Mouse (Mus musculus) midbrain, embryonic 15.5 days (tissue): Measurements from ENCODE around the gene Rgs6. TPM values are rescaled to one million over a fixed set of nuclear protein-coding genes. Genes with fewer than 3 reads are reported as not detected.
A peak's percentile ranks its signal among the peaks of the same experiment; 100 is the strongest.

Source experiments
- ATAC-seq: fragments of 200-750 bp; cut with Nextera tagmentation; replicated peaks from 2 replicates; pipeline ENCODE4 v1.8.0; 2017; ENCODE audit warnings: moderate TSS enrichment
- H3K27ac ChIP-seq: fragments of 300-500 bp; sonication (generic); 2 replicates; pipeline ENCODE4 v1.5.1; 2015; ENCODE audit warnings: mild to moderate bottlenecking, inconsistent platforms
- H3K27me3 ChIP-seq: fragments of 300-500 bp; sonication (generic); replicated peaks from 2 replicates; pipeline ENCODE4 v1.6.1; 2015; ENCODE audit warnings: inconsistent platforms
- H3K36me3 ChIP-seq: fragments of 300-500 bp; sonication (generic); replicated peaks from 2 replicates; pipeline ENCODE4 v1.6.1; 2015; ENCODE audit warnings: inconsistent platforms
- H3K4me1 ChIP-seq: fragments of 300-500 bp; sonication (generic); 2 replicates; pipeline ENCODE4 v1.6.1; 2015; ENCODE audit warnings: inconsistent platforms
- H3K4me2 ChIP-seq: fragments of 300-500 bp; sonication (generic); 2 replicates; pipeline ENCODE4 v1.6.1; 2015; ENCODE audit warnings: inconsistent platforms, mild to moderate bottlenecking, moderate library complexity
- H3K4me3 ChIP-seq: fragments of 300-500 bp; sonication (generic); 2 replicates; pipeline ENCODE4 v1.5.1; 2015; ENCODE audit warnings: mild to moderate bottlenecking, inconsistent platforms
- H3K9ac ChIP-seq: fragments of 300-500 bp; sonication (generic); 2 replicates; pipeline ENCODE4 v1.6.1; 2015; ENCODE audit warnings: mild to moderate bottlenecking, inconsistent platforms
- H3K9me3 ChIP-seq: fragments of 300-500 bp; sonication (generic); 2 replicates; pipeline ENCODE4 v1.6.1; 2016; ENCODE audit warnings: inconsistent platforms
- WGBS: fragments of 180-500 bp; shearing (Covaris S2); methylation state at CpG from one replicate; pipeline ENCODE4 v1.1.7; 2015; ENCODE audit warnings: mixed read lengths; 5-methylcytosine and 5-hydroxymethylcytosine counted together
- polyA plus RNA-seq: library from polyadenylated mRNA; unstranded; fragments of >200 nt; fragmentation: Nextera tagmentation; extraction: Ambion mirVana; gene quantifications from 2 replicates; pipeline ENCODE4 v1.2.1, GENCODE M21; 2015

Gene Rgs6
- polyA plus RNA-seq, 1 experiment from 2014 or later, result 15.5 TPM

- H3K27ac ChIP-seq, result no peak overlapping the region
- peaks cover 27% of the 10 kb centered on the region for H3K4me1 ChIP-seq
- no peaks in the 10 kb centered on the region for H3K36me3 ChIP-seq
- no peak overlapping the region for H3K4me2 ChIP-seq
- no peaks in the 10 kb centered on the region for H3K27me3 ChIP-seq
- 40% methylated on average over 5 of the region's 5 CpGs for WGBS
- H3K9ac ChIP-seq, result no peak overlapping the region
- peak; percentile 57; the same call in 1 of the 2 replicates for ATAC-seq
- H3K4me3 ChIP-seq, result no peak overlapping the region
- no peaks in the 10 kb centered on the region for H3K9me3 ChIP-seq
These were observed 526.4 kb downstream of the Rgs6 start for GRCm38 (mm10) chr12:83114396-83115053.

GRCm38 (mm10) chr12:83124111-83124510 lies 536.0 kb downstream of the Rgs6 start:
- no peaks in the 10 kb centered on the region for H3K36me3 ChIP-seq
- H3K9me3 ChIP-seq, result no peaks in the 10 kb centered on the region
- no peak overlapping the region for H3K4me2 ChIP-seq
- H3K4me3 ChIP-seq, result no peak overlapping the region
- H3K27me3 ChIP-seq, result no peaks in the 10 kb centered on the region
- no peak overlapping the region for H3K9ac ChIP-seq
- 38% methylated on average over 3 of the region's 3 CpGs for WGBS
- 0 out of 2 replicates have a peak, but pooled peaks cover 3% of the 10 kb centered on the region for H3K4me1 ChIP-seq
- no peak for ATAC-seq
- H3K27ac ChIP-seq, result no peak overlapping the region

GRCm38 (mm10) chr12:83125284-83125683 lies 537.2 kb downstream of the Rgs6 start:
- Histone ChIP-seq H3K4me3 (no peak overlapping the region), H3K4me2 (no peak overlapping the region), H3K9me3 (no peaks in the 10 kb centered on the region), H3K27me3 (no peaks in the 10 kb centered on the region), H3K27ac (no peak overlapping the region), H3K4me1 (0 out of 2 replicates have a peak, but pooled peaks cover 3% of the 10 kb centered on the region), H3K9ac (no peak overlapping the region), H3K36me3 (no peaks in the 10 kb centered on the region)
- 91% methylated on average over 4 of the region's 4 CpGs for WGBS
- ATAC-seq, result no peak

GRCm38 (mm10) chr12:83126923-83127322 lies 538.8 kb downstream of the Rgs6 start:
- no peak overlapping the region for H3K4me3 ChIP-seq
- H3K27ac ChIP-seq, result no peak overlapping the region
- no peaks in the 10 kb centered on the region for H3K27me3 ChIP-seq
- 0 out of 2 replicates have a peak, but pooled peaks cover 6% of the 10 kb centered on the region for H3K4me1 ChIP-seq
- ATAC-seq, result no peak
- H3K9ac ChIP-seq, result no peak overlapping the region
- no peak overlapping the region for H3K4me2 ChIP-seq
- no peaks in the 10 kb centered on the region for H3K36me3 ChIP-seq
- H3K9me3 ChIP-seq, result no peaks in the 10 kb centered on the region
- WGBS, result 78% methylated on average over 7 of the region's 7 CpGs

- Histone ChIP-seq H3K9me3 (no peaks in the 10 kb centered on the region), H3K27me3 (no peaks in the 10 kb centered on the region), H3K4me2 (no peak overlapping the region), H3K27ac (no peak overlapping the region), H3K9ac (no peak overlapping the region), H3K4me1 (0 out of 2 replicates have a peak, but pooled peaks cover 6% of the 10 kb centered on the region), H3K36me3 (no peaks in the 10 kb centered on the region), H3K4me3 (no peak overlapping the region)
- no peak for ATAC-seq
- 71% methylated on average over 6 of the region's 6 CpGs for WGBS
These were observed 539.9 kb downstream of the Rgs6 start for GRCm38 (mm10) chr12:83127955-83128354.

- 65% methylated on average over 2 of the region's 3 CpGs for WGBS
- no peak overlapping the region for H3K4me3 ChIP-seq
- no peak overlapping the region for H3K9ac ChIP-seq
- no peaks in the 10 kb centered on the region for H3K9me3 ChIP-seq
- 0 out of 2 replicates have a peak, but pooled peaks cover 6% of the 10 kb centered on the region for H3K4me1 ChIP-seq
- H3K36me3 ChIP-seq, result no peaks in the 10 kb centered on the region
- no peak overlapping the region for H3K4me2 ChIP-seq
- no peak overlapping the region for H3K27ac ChIP-seq
- ATAC-seq, result no peak
- no peaks in the 10 kb centered on the region for H3K27me3 ChIP-seq
These were observed 540.5 kb downstream of the Rgs6 start for GRCm38 (mm10) chr12:83128606-83129005.

GRCm38 (mm10) chr12:83131405-83131804 lies 543.3 kb downstream of the Rgs6 start:
- ATAC-seq, result no peak; the same call in 1 of the 2 replicates
- H3K4me1 ChIP-seq, result 0 out of 2 replicates have a peak, but pooled peaks cover 6% of the 10 kb centered on the region
- WGBS, result 44% methylated on average over 4 of the region's 4 CpGs
- H3K27me3 ChIP-seq, result no peaks in the 10 kb centered on the region
- no peaks in the 10 kb centered on the region for H3K9me3 ChIP-seq
- H3K27ac ChIP-seq, result no peak overlapping the region
- H3K4me3 ChIP-seq, result no peak overlapping the region
- no peak overlapping the region for H3K4me2 ChIP-seq
- no peak overlapping the region for H3K9ac ChIP-seq
- H3K36me3 ChIP-seq, result no peaks in the 10 kb centered on the region

GRCm38 (mm10) chr12:83133827-83134226 lies 545.7 kb downstream of the Rgs6 start:
- no peak for ATAC-seq
- no peaks in the 10 kb centered on the region for H3K36me3 ChIP-seq
- H3K9me3 ChIP-seq, result no peaks in the 10 kb centered on the region
- 77% methylated on average over 6 of the region's 6 CpGs for WGBS
- H3K4me1 ChIP-seq, result 0 out of 2 replicates have a peak, but pooled peaks cover 3% of the 10 kb centered on the region
- no peak overlapping the region for H3K9ac ChIP-seq
- H3K4me2 ChIP-seq, result no peak overlapping the region
- no peak overlapping the region for H3K27ac ChIP-seq
- H3K4me3 ChIP-seq, result no peak overlapping the region
- no peaks in the 10 kb centered on the region for H3K27me3 ChIP-seq

GRCm38 (mm10) chr12:83136031-83136430 lies 547.9 kb downstream of the Rgs6 start:
- WGBS, result 88% methylated on average over 5 of the region's 5 CpGs
- H3K4me1 ChIP-seq, result 0 out of 2 replicates have a peak, but pooled peaks cover 3% of the 10 kb centered on the region
- no peak overlapping the region for H3K4me3 ChIP-seq
- no peaks in the 10 kb centered on the region for H3K9me3 ChIP-seq
- no peak overlapping the region for H3K27ac ChIP-seq
- no peaks in the 10 kb centered on the region for H3K36me3 ChIP-seq
- no peak overlapping the region for H3K4me2 ChIP-seq
- no peaks in the 10 kb centered on the region for H3K27me3 ChIP-seq
- no peak overlapping the region for H3K9ac ChIP-seq
- ATAC-seq, result no peak

GRCm38 (mm10) chr12:83136460-83136859 lies 548.4 kb downstream of the Rgs6 start:
- 88% methylated on average over 2 of the region's 2 CpGs for WGBS
- no peaks in the 10 kb centered on the region for H3K27me3 ChIP-seq
- no peak for ATAC-seq

GRCm38 (mm10) chr12:83137001-83137400 lies 548.9 kb downstream of the Rgs6 start:
- Histone ChIP-seq H3K4me2 (no peak overlapping the region), H3K9ac (no peak overlapping the region), H3K4me1 (no peaks in the 10 kb centered on the region), H3K27ac (no peak overlapping the region), H3K27me3 (no peaks in the 10 kb centered on the region), H3K36me3 (no peaks in the 10 kb centered on the region), H3K4me3 (no peak overlapping the region), H3K9me3 (no peaks in the 10 kb centered on the region)
- ATAC-seq, result no peak
- 57% methylated on average over 3 of the region's 3 CpGs for WGBS

More at GRCm38 (mm10) chr12:83136460-83136859, 548.4 kb downstream of the Rgs6 start:
- H3K9me3 ChIP-seq, result no peaks in the 10 kb centered on the region
- no peak overlapping the region for H3K9ac ChIP-seq
- H3K27ac ChIP-seq, result no peak overlapping the region
- H3K4me1 ChIP-seq, result 0 out of 2 replicates have a peak, but pooled peaks cover 3% of the 10 kb centered on the region
- H3K4me3 ChIP-seq, result no peak overlapping the region
- H3K4me2 ChIP-seq, result no peak overlapping the region
- no peaks in the 10 kb centered on the region for H3K36me3 ChIP-seq

GRCm38 (mm10) chr12:83141164-83141563 lies 553.1 kb downstream of the Rgs6 start:
- H3K4me1 ChIP-seq, result no peaks in the 10 kb centered on the region
- no peaks in the 10 kb centered on the region for H3K9me3 ChIP-seq
- H3K4me2 ChIP-seq, result no peak overlapping the region
- H3K36me3 ChIP-seq, result no peaks in the 10 kb centered on the region
- H3K27me3 ChIP-seq, result no peaks in the 10 kb centered on the region
- no peak overlapping the region for H3K27ac ChIP-seq
- no peak overlapping the region for H3K9ac ChIP-seq
- no peak for ATAC-seq
- 54% methylated on average over 2 of the region's 2 CpGs for WGBS
- no peak overlapping the region for H3K4me3 ChIP-seq

GRCm38 (mm10) chr12:83142507-83142906 lies 554.4 kb downstream of the Rgs6 start:
- Histone ChIP-seq H3K9me3 (no peaks in the 10 kb centered on the region), H3K36me3 (no peaks in the 10 kb centered on the region), H3K9ac (no peak overlapping the region), H3K27me3 (no peaks in the 10 kb centered on the region), H3K4me1 (0 out of 2 replicates have a peak, but pooled peaks cover 3% of the 10 kb centered on the region), H3K4me2 (no peak overlapping the region), H3K4me3 (no peak overlapping the region), H3K27ac (no peak overlapping the region)
- ATAC-seq, result no peak
- 37% methylated on average over 2 of the region's 2 CpGs for WGBS
